Mouse (Mus musculus) MEL (cell line): ENCODE results near the gene Chil4. TPM values are rescaled to one million over a fixed set of nuclear protein-coding genes. Genes with fewer than 3 reads are reported as not detected.
"Not testable (repeated sequence)": the region's sequence is repeated elsewhere in the genome, so short reads cannot be mapped to it uniquely, and the experiment has no call there.

Experiments used
- DNase-seq: peaks from one replicate; pipeline ENCODE4 v3.0.0; 2011; ENCODE audit warnings: low read depth, low spot score
- H3K27ac ChIP-seq: 2 replicates; pipeline ENCODE4 v1.5.1; 2012; ENCODE audit warnings: low read depth, mild to moderate bottlenecking, control low read depth, low read length, moderate library complexity; ENCODE audit not compliant: control insufficient read depth
- H3K27me3 ChIP-seq, 2 experiments: fragments of 150-350 bp in 1 of 2; sonication (generic) in 1 of 2; 2 replicates each; pipeline ENCODE4 v1.6.1; 2012; ENCODE audit warnings: low read length in 2 of 2, mild to moderate bottlenecking in 2 of 2, improper control_type of control experiment in 1 of 2, moderate library complexity in 1 of 2; ENCODE audit not compliant: insufficient read depth in 2 of 2, control insufficient read depth in 1 of 2
- H3K36me3 ChIP-seq, 2 experiments: 2 replicates each; pipeline ENCODE4 v1.6.1; 2012 to 2014; ENCODE audit warnings: low read length in 2 of 2, improper control_type of control experiment in 1 of 2, inconsistent platforms in 1 of 2, mild to moderate bottlenecking in 1 of 2; ENCODE audit not compliant: insufficient read depth in 2 of 2, control insufficient read depth in 1 of 2
- H3K4me1 ChIP-seq, 2 experiments: fragments of 150-350 bp in 1 of 2; sonication (generic) in 1 of 2; 2 replicates each; pipeline ENCODE4 v1.6.1; 2012; ENCODE audit warnings: low read length in 2 of 2, improper control_type of control experiment in 1 of 2, mild to moderate bottlenecking in 1 of 2; ENCODE audit not compliant: insufficient read depth in 2 of 2, control insufficient read depth in 1 of 2
- H3K4me3 ChIP-seq, 2 experiments: fragments of 150-350 bp in 1 of 2; sonication (generic) in 1 of 2; 2 replicates each; pipeline ENCODE4 v1.5.1; 2012; ENCODE audit warnings: low read depth in 2 of 2, low read length in 2 of 2, mild to moderate bottlenecking in 2 of 2, moderate library complexity in 2 of 2, control low read depth in 1 of 2, improper control_type of control experiment in 1 of 2; ENCODE audit not compliant: control insufficient read depth in 1 of 2, insufficient read depth in 1 of 2
- H3K79me2 ChIP-seq: 2 replicates; pipeline ENCODE4 v1.6.1; 2012; ENCODE audit warnings: mild to moderate bottlenecking, low read length, moderate library complexity; ENCODE audit not compliant: control insufficient read depth, poor library complexity, insufficient read depth
- H3K9ac ChIP-seq: 2 replicates; pipeline ENCODE4 v1.6.1; 2012; ENCODE audit warnings: low read depth, mild to moderate bottlenecking, control low read depth, low read length, moderate library complexity; ENCODE audit not compliant: control insufficient read depth, poor library complexity, severe bottlenecking
- H3K9me3 ChIP-seq: fragments of 150-350 bp; sonication (generic); replicated peaks from 2 replicates; pipeline ENCODE4 v1.6.1; 2012; ENCODE audit warnings: mild to moderate bottlenecking, low read length, improper control_type of control experiment, moderate library complexity; ENCODE audit not compliant: insufficient read depth
- BHLHE40 ChIP-seq: IDR thresholded peaks from 2 replicates; pipeline ENCODE4 v1.6.1; 2012; ENCODE audit warnings: low read depth, mild to moderate bottlenecking, inconsistent platforms, low read length, improper control_type of control experiment, borderline replicate concordance
- CHD2 ChIP-seq: IDR thresholded peaks from 2 replicates; pipeline ENCODE4 v1.6.1; 2011; ENCODE audit warnings: low read length, improper control_type of control experiment
- E2F4 ChIP-seq: IDR thresholded peaks from 2 replicates; pipeline ENCODE4 v1.6.1; 2011; ENCODE audit warnings: low read depth, low read length, improper control_type of control experiment, borderline replicate concordance
- ELF1 ChIP-seq: IDR thresholded peaks from 2 replicates; pipeline ENCODE4 v1.6.1; 2014; ENCODE audit warnings: low read depth, mild to moderate bottlenecking, inconsistent platforms, low read length, improper control_type of control experiment, moderate library complexity
- EP300 ChIP-seq, 2 experiments: IDR thresholded peaks; 2 replicates each; pipeline ENCODE4 v1.6.1; 2011; ENCODE audit warnings: improper control_type of control experiment in 2 of 2, low read length in 2 of 2, low read depth in 1 of 2, mild to moderate bottlenecking in 1 of 2
- GABPA ChIP-seq: IDR thresholded peaks from 2 replicates; pipeline ENCODE4 v1.6.1; 2012; ENCODE audit warnings: low read depth, mild to moderate bottlenecking, inconsistent platforms, low read length, improper control_type of control experiment, moderate library complexity
- HCFC1 ChIP-seq: IDR thresholded peaks from 2 replicates; pipeline ENCODE4 v1.6.1; 2012; ENCODE audit warnings: low read depth, mild to moderate bottlenecking, inconsistent platforms, low read length, improper control_type of control experiment, moderate library complexity
- MAFK ChIP-seq: IDR thresholded peaks from 2 replicates; pipeline ENCODE4 v1.6.1; 2011; ENCODE audit warnings: low read depth, mild to moderate bottlenecking, low read length, improper control_type of control experiment, borderline replicate concordance
- MAX ChIP-seq: IDR thresholded peaks from 2 replicates; pipeline ENCODE4 v1.6.1; 2011; ENCODE audit warnings: low read length, improper control_type of control experiment
- MYB ChIP-seq: IDR thresholded peaks from 2 replicates; pipeline ENCODE4 v1.6.1; 2011; ENCODE audit warnings: mild to moderate bottlenecking, low read depth, low read length, improper control_type of control experiment
- NELFE ChIP-seq: IDR thresholded peaks from 2 replicates; pipeline ENCODE4 v1.6.1; 2011; ENCODE audit warnings: low read depth, low read length, improper control_type of control experiment
- NRF1 ChIP-seq: IDR thresholded peaks from 2 replicates; pipeline ENCODE4 v1.6.1; 2014; ENCODE audit warnings: low read depth, mild to moderate bottlenecking, inconsistent platforms, low read length, improper control_type of control experiment, moderate library complexity; ENCODE audit not compliant: poor library complexity, insufficient read depth, severe bottlenecking
- POLR2A ChIP-seq, 2 experiments: IDR thresholded peaks; 2 replicates each; pipeline ENCODE4 v1.6.1; 2011 to 2012; ENCODE audit warnings: low read length in 2 of 2, mild to moderate bottlenecking in 2 of 2, control low read depth in 1 of 2, improper control_type of control experiment in 1 of 2, low read depth in 1 of 2, moderate library complexity in 1 of 2; ENCODE audit not compliant: control insufficient read depth in 1 of 2, insufficient read depth in 1 of 2, poor library complexity in 1 of 2
- POLR2AphosphoS5 ChIP-seq: IDR thresholded peaks from 2 replicates; pipeline ENCODE4 v1.6.1; 2012; ENCODE audit warnings: low read depth, borderline replicate concordance, mild to moderate bottlenecking, inconsistent platforms, low read length, moderate library complexity, mixed read lengths
- RAD21 ChIP-seq: IDR thresholded peaks from 2 replicates; pipeline ENCODE4 v1.6.1; 2011; ENCODE audit warnings: mild to moderate bottlenecking, low read depth, low read length, improper control_type of control experiment
- RCOR1 ChIP-seq: IDR thresholded peaks from 2 replicates; pipeline ENCODE4 v1.6.1; 2012; ENCODE audit warnings: low read depth, mild to moderate bottlenecking, inconsistent platforms, low read length, improper control_type of control experiment
- USF2 ChIP-seq, 2 experiments: IDR thresholded peaks; 2 replicates each; pipeline ENCODE4 v1.6.1; 2011 to 2012; ENCODE audit warnings: improper control_type of control experiment in 2 of 2, low read length in 2 of 2, borderline replicate concordance in 1 of 2, inconsistent platforms in 1 of 2, low read depth in 1 of 2, mild to moderate bottlenecking in 1 of 2; ENCODE audit not compliant: insufficient read depth in 1 of 2
- ZC3H11A ChIP-seq: IDR thresholded peaks from 2 replicates; pipeline ENCODE4 v1.6.1; 2012; ENCODE audit warnings: low read depth, mild to moderate bottlenecking, inconsistent platforms, low read length, improper control_type of control experiment
- ZMIZ1 ChIP-seq: IDR thresholded peaks from 2 replicates; pipeline ENCODE4 v1.6.1; 2012; ENCODE audit warnings: low read depth, mild to moderate bottlenecking, inconsistent platforms, low read length, improper control_type of control experiment, moderate library complexity
- polyA plus RNA-seq, 2 experiments: library from polyadenylated mRNA; stranded (reverse) in 1 of 2; unstranded in 1 of 2; fragments of >175 nt in 1 of 2; fragments of >200 nt in 1 of 2; gene quantifications; 2 replicates each; pipeline versions ENCODE4 v1.2.1 to v1.2.4; 2012; ENCODE audit warnings: low replicate concordance in 2 of 2, low read depth in 1 of 2; ENCODE audit not compliant: insufficient read length in 2 of 2, insufficient read depth in 1 of 2, missing spikeins in 1 of 2
- total RNA-seq: library from RNA; depleted of rRNA; stranded (reverse); fragments of 300-350 nt; gene quantifications from 2 replicates; pipeline ENCODE4 v1.2.3, GENCODE M21; 2012

Gene Chil4
- total and polyA plus RNA-seq, 3 experiments: not detected

DNA sequence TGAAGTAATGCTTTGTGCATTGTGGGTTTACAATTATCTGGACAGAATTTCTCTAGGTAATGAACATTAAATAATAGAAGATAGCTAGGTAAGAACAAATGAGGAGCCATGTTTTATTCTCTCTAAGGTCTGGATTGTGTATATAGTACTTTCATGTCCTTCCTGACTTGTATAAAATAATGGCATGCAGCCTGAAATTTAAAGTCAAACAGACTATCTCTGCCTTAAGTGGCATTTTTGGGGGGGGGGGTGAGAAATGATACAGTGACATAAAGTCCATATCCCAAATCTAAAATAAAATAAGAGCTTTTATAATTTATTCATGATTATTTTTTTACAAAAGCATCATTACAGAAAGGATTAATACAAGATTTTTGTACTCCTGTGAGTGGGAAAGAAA, 45.5 kb upstream of the Chil4 start:
- no peak for TF ChIP-seq USF2 (IDR thresholded peaks at IDR 0.05; ENCODE audit: borderline replicate concordance in 1 of 2, insufficient read depth in 1 of 2, low read depth in 1 of 2, low read length in 2 of 2)
- no peak for TF ChIP-seq CHD2
- no peak for TF ChIP-seq MAFK
- no peak for TF ChIP-seq ZC3H11A
- no peak for TF ChIP-seq POLR2A (IDR thresholded peaks at IDR 0.05; ENCODE audit: control insufficient read depth in 1 of 2, insufficient read depth in 1 of 2, low read depth in 1 of 2, low read length in 2 of 2, poor library complexity in 1 of 2)
- TF ChIP-seq ZMIZ1: no peak
- TF ChIP-seq EP300 (IDR thresholded peaks at IDR 0.05; ENCODE audit: low read depth in 1 of 2, low read length in 2 of 2): no peak
- no peak for TF ChIP-seq MYB
- TF ChIP-seq RCOR1: no peak
- TF ChIP-seq NELFE: no peak
- TF ChIP-seq NRF1: no peak
- no peak for TF ChIP-seq BHLHE40
- no peak for TF ChIP-seq E2F4
- no peak for TF ChIP-seq RAD21
- TF ChIP-seq GABPA: no peak
- no peak for TF ChIP-seq ELF1
- TF ChIP-seq HCFC1: no peak
- no peak for TF ChIP-seq POLR2AphosphoS5
- TF ChIP-seq MAX: no peak
- TF ChIP-seq, all 39 proteins: peak for 0
- Histone ChIP-seq H3K36me3 (no peaks in the 10 kb centered on the region), H3K79me2 (no peaks in the 10 kb centered on the region), H3K27ac (no peak overlapping the region), H3K9me3 (no peaks in the 10 kb centered on the region), H3K4me1 (no peaks in the 10 kb centered on the region), H3K4me3 (no peak overlapping the region), H3K9ac (no peak overlapping the region), H3K27me3 (no peaks in the 10 kb centered on the region)
- DNase-seq: no peak

GRCm38 (mm10) chr3:106257076-106257475, 37.8 kb upstream of the Chil4 start:
- H3K9me3 ChIP-seq, H3K4me3 ChIP-seq, H3K9ac ChIP-seq, H3K79me2 ChIP-seq, H3K36me3 ChIP-seq, DNase-seq, H3K27ac ChIP-seq, H3K4me1 ChIP-seq, H3K27me3 ChIP-seq: not testable (repeated sequence)
